Mouse (Mus musculus): ENCODE results near the gene Uchl1. TPM values are rescaled to one million over a fixed set of nuclear protein-coding genes. Genes with fewer than 3 reads are reported as not detected.

The Uchl1 gene
- polyA plus RNA-seq (2014; fragmentation: Nextera tagmentation; extraction: Ambion mirVana): 55.1 and 61.9 TPM in 2 replicates

GRCm38 (mm10) chr5:66675983-66676382, at the start of gene Uchl1:
Uchl1 (plus strand) TSS chr5:66676091.
- Histone ChIP-seq H3K27ac (ENCODE audit: low read depth, low read length) (no peak within 1 kb of the TSS), H3K27me3 (ENCODE audit: control insufficient read depth, insufficient read depth, low read length) (peaks cover 18% of the 10 kb centered on the region), H3K9me3 (ENCODE audit: control insufficient read depth, low read length) (no peaks in the 10 kb centered on the region), H3K4me1 (ENCODE audit: control insufficient read depth, insufficient read depth, low read length) (peaks cover 9% of the 10 kb centered on the region; the same call in 1 of the 2 replicates), H3K4me2 (replicated peaks; ENCODE audit: low read depth, low read length) (peak within 1 kb of the TSS; percentile 100), H3K9ac (ENCODE audit: low read depth, low read length) (peak within 1 kb of the TSS; percentile 53), H3K4me3 (ENCODE audit: low read length) (peak within 1 kb of the TSS; percentile 61), H3K36me3 (ENCODE audit: control insufficient read depth, insufficient read depth, low read length) (no peaks in the 10 kb centered on the region)
- under 1% methylated on average over 20 of the region's 20 CpGs for WGBS
- peak; percentile 89 for ATAC-seq (ENCODE audit: low FRiP score, low TSS enrichment)

DNA sequence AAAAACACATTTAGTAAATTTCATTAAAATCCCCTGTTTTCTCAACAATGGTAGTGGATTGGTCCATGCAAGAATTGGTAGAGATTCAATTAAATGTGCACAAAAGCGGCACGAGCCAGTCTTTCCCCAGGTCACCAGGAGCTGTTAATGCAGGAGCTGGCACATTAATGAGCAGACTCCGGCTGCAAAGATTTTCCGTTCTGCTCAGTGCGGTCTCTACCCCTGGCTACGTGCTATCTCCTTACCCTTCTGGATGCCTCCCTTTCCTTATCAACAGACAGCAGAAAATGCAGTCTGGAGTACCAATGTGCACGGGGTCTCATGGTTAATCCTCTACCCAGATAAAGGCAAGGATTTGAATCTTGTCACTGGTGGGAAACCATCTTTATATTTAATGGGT, 48.1 kb upstream of the Uchl1 start:
- Histone ChIP-seq H3K27ac (ENCODE audit: low read depth, low read length) (no peak overlapping the region), H3K4me1 (ENCODE audit: control insufficient read depth, insufficient read depth, low read length) (0 out of 2 replicates have a peak, but pooled peaks cover 3% of the 10 kb centered on the region), H3K27me3 (ENCODE audit: control insufficient read depth, insufficient read depth, low read length) (no peaks in the 10 kb centered on the region), H3K4me3 (ENCODE audit: low read length) (no peak overlapping the region), H3K36me3 (ENCODE audit: control insufficient read depth, insufficient read depth, low read length) (no peaks in the 10 kb centered on the region), H3K4me2 (replicated peaks; ENCODE audit: low read depth, low read length) (no peak overlapping the region), H3K9ac (ENCODE audit: low read depth, low read length) (no peak overlapping the region), H3K9me3 (ENCODE audit: control insufficient read depth, low read length) (no peaks in the 10 kb centered on the region)
- 62% methylated on average over 7 of the region's 7 CpGs for WGBS
- ATAC-seq (ENCODE audit: low FRiP score, low TSS enrichment): no peak

DNA sequence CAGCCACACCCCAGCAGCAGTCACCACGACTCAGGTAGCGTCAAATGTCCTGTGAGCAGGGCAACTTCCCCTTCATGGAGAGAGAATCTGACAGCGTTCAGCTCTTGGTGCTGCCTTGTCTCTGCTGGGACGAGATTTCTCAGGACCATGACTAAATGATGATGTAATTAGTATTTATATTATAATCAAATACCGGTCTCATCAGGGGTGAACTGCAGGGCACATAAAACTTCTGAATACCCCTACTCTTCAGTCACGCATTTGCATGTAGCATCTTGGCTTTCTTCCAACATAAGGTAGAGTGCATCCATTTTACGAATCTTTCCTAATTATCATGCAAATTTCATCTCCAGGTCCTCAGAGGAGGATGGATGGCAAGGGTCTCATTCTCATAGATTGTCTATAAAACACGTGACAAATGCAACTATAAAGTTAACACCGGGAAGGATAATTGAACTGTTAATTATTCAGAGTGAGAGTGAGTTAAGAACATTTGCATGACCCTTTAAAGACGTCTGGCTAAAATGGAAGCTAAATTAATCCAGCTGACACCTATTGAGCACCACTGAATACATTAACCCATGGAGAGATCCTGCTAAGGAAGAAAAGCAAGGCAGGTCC, 40.3 kb upstream of the Uchl1 start:
- Histone ChIP-seq H3K4me1 (ENCODE audit: control insufficient read depth, insufficient read depth, low read length) (no peaks in the 10 kb centered on the region), H3K9me3 (ENCODE audit: control insufficient read depth, low read length) (no peaks in the 10 kb centered on the region), H3K4me3 (ENCODE audit: low read length) (no peak overlapping the region), H3K9ac (ENCODE audit: low read depth, low read length) (no peak overlapping the region), H3K27me3 (ENCODE audit: control insufficient read depth, insufficient read depth, low read length) (no peaks in the 10 kb centered on the region), H3K36me3 (ENCODE audit: control insufficient read depth, insufficient read depth, low read length) (no peaks in the 10 kb centered on the region), H3K4me2 (replicated peaks; ENCODE audit: low read depth, low read length) (no peak overlapping the region), H3K27ac (ENCODE audit: low read depth, low read length) (no peak overlapping the region)
- no peak for ATAC-seq (ENCODE audit: low FRiP score, low TSS enrichment)
- WGBS: 69% methylated on average over 10 of the region's 10 CpGs

DNA sequence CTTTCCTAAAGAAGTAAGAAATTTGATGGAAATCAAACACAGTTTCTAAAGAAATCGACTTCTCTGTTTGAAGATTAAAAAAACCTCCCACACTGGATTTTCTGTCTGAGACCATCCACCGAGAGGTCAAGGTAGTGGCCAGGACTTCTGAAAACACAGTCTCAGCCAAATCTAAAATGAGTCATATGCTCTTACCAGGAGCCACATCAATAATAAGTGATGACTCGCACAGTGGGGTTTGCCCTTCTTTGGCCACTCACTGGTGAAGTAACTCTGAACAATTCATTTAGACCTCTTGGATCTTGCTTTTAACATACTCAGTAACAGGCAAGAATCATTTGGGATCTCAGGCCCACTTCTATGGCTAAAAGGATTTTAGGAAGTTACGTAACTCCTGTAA, 33.7 kb upstream of the Uchl1 start:
- H3K9me3 ChIP-seq (ENCODE audit: control insufficient read depth, low read length): no peaks in the 10 kb centered on the region
- 92% methylated on average over 4 of the region's 4 CpGs for WGBS
- no peak overlapping the region for H3K9ac ChIP-seq (ENCODE audit: low read depth, low read length)
- H3K27me3 ChIP-seq (ENCODE audit: control insufficient read depth, insufficient read depth, low read length): no peaks in the 10 kb centered on the region
- no peaks in the 10 kb centered on the region for H3K36me3 ChIP-seq (ENCODE audit: control insufficient read depth, insufficient read depth, low read length)
- no peak overlapping the region for H3K4me2 ChIP-seq (replicated peaks; ENCODE audit: low read depth, low read length)
- no peak for ATAC-seq (ENCODE audit: low FRiP score, low TSS enrichment)
- no peak overlapping the region for H3K4me3 ChIP-seq (ENCODE audit: low read length)
- no peaks in the 10 kb centered on the region for H3K4me1 ChIP-seq (ENCODE audit: control insufficient read depth, insufficient read depth, low read length)
- H3K27ac ChIP-seq (ENCODE audit: low read depth, low read length): no peak overlapping the region

DNA sequence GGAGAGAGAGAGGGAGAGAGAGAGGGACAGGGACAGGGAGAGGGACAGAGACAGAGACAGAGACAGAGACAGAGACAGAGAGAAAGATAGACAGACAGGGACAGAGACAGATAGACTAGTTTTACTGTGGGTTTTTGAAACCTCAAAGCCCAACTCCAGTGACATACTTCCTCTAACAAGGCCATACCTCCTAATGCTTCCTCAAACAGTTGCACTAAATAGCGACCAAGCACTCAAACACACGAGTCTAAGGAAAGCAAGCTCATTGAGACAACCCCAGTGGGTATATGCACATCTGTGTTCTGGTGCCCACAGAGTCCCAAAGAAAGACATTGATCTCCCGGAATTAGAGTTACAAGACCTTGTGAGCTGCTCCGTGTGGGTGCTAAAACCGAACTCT, 32.6 kb upstream of the Uchl1 start:
- H3K9ac ChIP-seq (ENCODE audit: low read depth, low read length): no peak overlapping the region
- H3K4me3 ChIP-seq (ENCODE audit: low read length): no peak overlapping the region
- H3K27ac ChIP-seq (ENCODE audit: low read depth, low read length): no peak overlapping the region
- 86% methylated on average over 5 of the region's 5 CpGs for WGBS
- H3K36me3 ChIP-seq (ENCODE audit: control insufficient read depth, insufficient read depth, low read length): no peaks in the 10 kb centered on the region
- H3K4me1 ChIP-seq (ENCODE audit: control insufficient read depth, insufficient read depth, low read length): no peaks in the 10 kb centered on the region
- no peak for ATAC-seq (ENCODE audit: low FRiP score, low TSS enrichment)
- H3K9me3 ChIP-seq (ENCODE audit: control insufficient read depth, low read length): no peaks in the 10 kb centered on the region
- no peak overlapping the region for H3K4me2 ChIP-seq (replicated peaks; ENCODE audit: low read depth, low read length)
- no peaks in the 10 kb centered on the region for H3K27me3 ChIP-seq (ENCODE audit: control insufficient read depth, insufficient read depth, low read length)

- 63% methylated on average over 7 of the region's 7 CpGs for WGBS
- no peaks in the 10 kb centered on the region for H3K27me3 ChIP-seq (ENCODE audit: control insufficient read depth, insufficient read depth, low read length)
- no peak overlapping the region for H3K4me3 ChIP-seq (ENCODE audit: low read length)
- no peaks in the 10 kb centered on the region for H3K9me3 ChIP-seq (ENCODE audit: control insufficient read depth, low read length)
- H3K4me2 ChIP-seq (replicated peaks; ENCODE audit: low read depth, low read length): no peak overlapping the region
- H3K36me3 ChIP-seq (ENCODE audit: control insufficient read depth, insufficient read depth, low read length): no peaks in the 10 kb centered on the region
- H3K4me1 ChIP-seq (ENCODE audit: control insufficient read depth, insufficient read depth, low read length): no peaks in the 10 kb centered on the region
- ATAC-seq (ENCODE audit: low FRiP score, low TSS enrichment): no peak
- H3K27ac ChIP-seq (ENCODE audit: low read depth, low read length): no peak overlapping the region
- H3K9ac ChIP-seq (ENCODE audit: low read depth, low read length): no peak overlapping the region
These were observed 28.4 kb upstream of the Uchl1 start for GRCm38 (mm10) chr5:66647504-66647903.

GRCm38 (mm10) chr5:66654220-66654619, 21.7 kb upstream of the Uchl1 start:
- peak; percentile 69 for ATAC-seq (ENCODE audit: low FRiP score, low TSS enrichment)
- Histone ChIP-seq H3K27ac (ENCODE audit: low read depth, low read length) (peak overlapping the region; percentile 19; the same call in 1 of the 2 replicates), H3K4me2 (replicated peaks; ENCODE audit: low read depth, low read length) (no peak overlapping the region), H3K4me1 (ENCODE audit: control insufficient read depth, insufficient read depth, low read length) (0 out of 2 replicates have a peak, but pooled peaks cover 6% of the 10 kb centered on the region), H3K4me3 (ENCODE audit: low read length) (no peak overlapping the region), H3K36me3 (ENCODE audit: control insufficient read depth, insufficient read depth, low read length) (no peaks in the 10 kb centered on the region), H3K9ac (ENCODE audit: low read depth, low read length) (no peak overlapping the region), H3K9me3 (ENCODE audit: control insufficient read depth, low read length) (no peaks in the 10 kb centered on the region), H3K27me3 (ENCODE audit: control insufficient read depth, insufficient read depth, low read length) (no peaks in the 10 kb centered on the region)
- WGBS: 39% methylated on average over 5 of the region's 5 CpGs

GRCm38 (mm10) chr5:66675189-66675890, 551 bp upstream of the Uchl1 start:
- Histone ChIP-seq H3K36me3 (ENCODE audit: control insufficient read depth, insufficient read depth, low read length) (no peaks in the 10 kb centered on the region), H3K4me2 (replicated peaks; ENCODE audit: low read depth, low read length) (peak overlapping the region; percentile 100), H3K9me3 (ENCODE audit: control insufficient read depth, low read length) (no peaks in the 10 kb centered on the region), H3K4me1 (ENCODE audit: control insufficient read depth, insufficient read depth, low read length) (peaks cover 9% of the 10 kb centered on the region; the same call in 1 of the 2 replicates), H3K9ac (ENCODE audit: low read depth, low read length) (0 out of 2 replicates have a peak overlapping the region, but pooled peaks have one; percentile 53), H3K4me3 (ENCODE audit: low read length) (peak overlapping the region; percentile 61), H3K27me3 (ENCODE audit: control insufficient read depth, insufficient read depth, low read length) (peaks cover 18% of the 10 kb centered on the region), H3K27ac (ENCODE audit: low read depth, low read length) (no peak overlapping the region)
- ATAC-seq (ENCODE audit: low FRiP score, low TSS enrichment): no peak; the same call in 1 of the 2 replicates
- under 1% methylated on average over 18 of the region's 18 CpGs for WGBS

All from kidney, embryonic 14.5 days (tissue).